Mouse (Mus musculus) naive thymus-derived CD4-positive, alpha-beta T cell, adult 2 months (primary cell): Measurements from ENCODE around the gene Gga2.

ENCODE experiments used
- DNase-seq: peaks from one replicate; pipeline ENCODE4 v3.0.0-alpha.2; 2011; ENCODE audit warnings: low read depth

Gene Gga2

GRCm38 (mm10) chr7:121936861-121937630 is 84.0 kb downstream of the Gga2 start:
- no peak for DNase-seq
